ENCODE assay signal across 8 mouse cellular contexts in genomic region chr7:34606051-34606450, GRCm38 (mm10). TPM values are rescaled to one million over a fixed set of nuclear protein-coding genes. Genes with fewer than 3 reads are reported as not detected.
A peak's percentile ranks its signal among the peaks of the same experiment; 100 is the strongest.
DNase-seq lines count a peak whose midpoint lies in the region; ATAC-seq and TF ChIP-seq lines count a peak whose summit lies in the region.

No protein-coding gene starts in this region.

- H3K4me2 ChIP-seq in kidney, embryonic 15.5 days, result peak overlapping the region; percentile 31
- H3K4me2 ChIP-seq in neural tube, embryonic 14.5 days (ENCODE audit: low read depth, low read length), result peak overlapping the region; percentile 9; the same call in 1 of the 2 replicates

- no peaks in the 10 kb centered on the region; the same call in 1 of the 2 replicates for H3K9me3 ChIP-seq in kidney, embryonic 15.5 days (replicated peaks)
- H3K9me3 ChIP-seq in neural tube, embryonic 14.5 days (ENCODE audit: control insufficient read depth, low read length), result no peaks in the 10 kb centered on the region

- H3K4me1 ChIP-seq in cerebellum, adult 2 months (ENCODE audit: control insufficient read depth, insufficient read depth, low read length), result no peaks in the 10 kb centered on the region
- peaks cover 25% of the 10 kb centered on the region for H3K4me1 ChIP-seq in kidney, embryonic 15.5 days
- peaks cover 10% of the 10 kb centered on the region; the same call in 1 of the 2 replicates for H3K4me1 ChIP-seq in neural tube, embryonic 14.5 days (ENCODE audit: control insufficient read depth, insufficient read depth, low read length)

- H3K36me3 ChIP-seq in kidney, embryonic 15.5 days, result no peaks in the 10 kb centered on the region
- no peaks in the 10 kb centered on the region for H3K36me3 ChIP-seq in neural tube, embryonic 14.5 days (ENCODE audit: control insufficient read depth, insufficient read depth, low read length)

- no peak overlapping the region for H3K27ac ChIP-seq in cerebellum, adult 2 months (ENCODE audit: insufficient read depth, low read length)
- peak overlapping the region; percentile 52 for H3K27ac ChIP-seq in kidney, embryonic 15.5 days
- H3K27ac ChIP-seq in neural tube, embryonic 14.5 days (ENCODE audit: low read depth, low read length), result peak overlapping the region; percentile 36

- no peak overlapping the region for H3K9ac ChIP-seq in kidney, embryonic 15.5 days
- H3K9ac ChIP-seq in neural tube, embryonic 14.5 days (replicated peaks; ENCODE audit: low read depth, low read length), result no peak overlapping the region; the same call in 1 of the 2 replicates

- no peaks in the 10 kb centered on the region for H3K27me3 ChIP-seq in cerebellum, adult 2 months (ENCODE audit: control insufficient read depth, insufficient read depth, low read length)
- no peaks in the 10 kb centered on the region for H3K27me3 ChIP-seq in kidney, embryonic 15.5 days
- H3K27me3 ChIP-seq in neural tube, embryonic 14.5 days (ENCODE audit: control insufficient read depth, insufficient read depth, low read length), result no peaks in the 10 kb centered on the region

- intact Hi-C loops in left cerebral cortex, postnatal 4 days (cut with DNase I), result no loop called here

- WGBS in cerebellum, adult 2 months, result 10% methylated on average over 15 of the region's 15 CpGs
- whole genome bisulfite sequencing in kidney, embryonic 15.5 days, result 39% methylated on average over 15 of the region's 15 CpGs
- whole genome bisulfite sequencing in neural tube, embryonic 14.5 days, result 19% methylated on average over 15 of the region's 15 CpGs

- no peak overlapping the region for H3K4me3 ChIP-seq in cerebellum, adult 2 months (replicated peaks; ENCODE audit: insufficient read depth, low read depth, low read length)
- no peak overlapping the region for H3K4me3 ChIP-seq in kidney, embryonic 15.5 days (replicated peaks)
- no peak overlapping the region for H3K4me3 ChIP-seq in neural tube, embryonic 14.5 days (ENCODE audit: low read depth, low read length)

- TF ChIP-seq POLR2A in cerebellum, adult 2 months (IDR thresholded peaks at IDR 0.05; ENCODE audit: borderline replicate concordance, insufficient read depth, low read length), result no peak

- no peak for ATAC-seq in kidney, embryonic 15.5 days (replicated peaks; ENCODE audit: low FRiP score)
- no peak; the same call in 1 of the 2 replicates for ATAC-seq in neural tube, embryonic 14.5 days (ENCODE audit: low read depth)

- no peak for TF ChIP-seq CTCF in cerebellum, adult 2 months (IDR thresholded peaks at IDR 0.05; ENCODE audit: borderline replicate concordance, insufficient read depth, low read depth, low read length)

- peak; percentile 10 to 12 for DNase-seq in cerebellum, adult 2 months
- DNase-seq in cerebellum, adult 8-10 months, result no peak
- peak; percentile 59 for DNase-seq in left cerebral cortex, postnatal 4 days
- no peak for DNase-seq in left cerebral cortex, adult 11 months (ENCODE audit: low spot score)
- DNase-seq in left cerebral cortex, adult 18-20 months (ENCODE audit: low spot score in 2 of 2), result no peak
- DNase-seq in gastrocnemius, postnatal 25 days, result no peak

RNA-seq across cellular contexts. Expression of gene Kctd15, which starts 50.5 kb away (rescaled TPM):
- 16.5 and 17.5 TPM in 2 replicates for polyA plus RNA-seq in cerebellum, adult 2 months (2012; rRNA removed)
- total RNA-seq in left cerebral cortex, postnatal 4 days (2021), result 10 to 100 TPM; 41.6 to 47.3 TPM
- polyA plus RNA-seq in kidney, embryonic 15.5 days (2015; fragmentation: Nextera tagmentation; extraction: Ambion mirVana), result 33.4 and 37.0 TPM in 2 replicates
- 11.8 and 22.9 TPM in 2 replicates for polyA plus RNA-seq in neural tube, embryonic 14.5 days (2014; fragmentation: Nextera tagmentation; extraction: Ambion mirVana)
- 10 to 100 TPM; 10.3 to 11.9 TPM for total RNA-seq in left cerebral cortex, adult 18-20 months (2021)
- total RNA-seq in gastrocnemius, postnatal 25 days (2021), result 10 to 100 TPM; 32.5 to 36.8 TPM

Comparison
In these comparisons a context has a peak if more than half of its experiments do, and no peak if none do; other contexts are left out.
1. DNase-seq: peak in cerebellum, adult 2 months (2 of 2) and left cerebral cortex, postnatal 4 days (single experiment); none in cerebellum, adult 8-10 months (single experiment), left cerebral cortex, adult 11 months (single experiment), left cerebral cortex, adult 18-20 months (0 of 2) and gastrocnemius, postnatal 25 days (single experiment).